Mouse (Mus musculus) thymus, adult 2 months (tissue): Measurements from ENCODE around the gene Nceh1. TPM values are rescaled to one million over a fixed set of nuclear protein-coding genes. Genes with fewer than 3 reads are reported as not detected.

Source experiments
- DNase-seq: peaks from one replicate; pipeline ENCODE4 v3.0.0; 2021
- H3K27ac ChIP-seq: fragments of 200-500 bp; 2 replicates; pipeline ENCODE4 v1.5.1; 2012; ENCODE audit warnings: low read length, control low read depth; ENCODE audit not compliant: control insufficient read depth, insufficient read depth
- H3K27me3 ChIP-seq: fragments of 200-500 bp; 2 replicates; pipeline ENCODE4 v1.6.1; 2012; ENCODE audit warnings: mild to moderate bottlenecking, low read length, moderate library complexity, mixed read lengths; ENCODE audit not compliant: control insufficient read depth, insufficient read depth
- H3K36me3 ChIP-seq: fragments of 200-500 bp; 2 replicates; pipeline ENCODE4 v1.6.1; 2012; ENCODE audit warnings: mild to moderate bottlenecking, low read length, moderate library complexity; ENCODE audit not compliant: control insufficient read depth, insufficient read depth
- H3K4me1 ChIP-seq: fragments of 200-500 bp; replicated peaks from 2 replicates; pipeline ENCODE4 v1.6.1; 2012; ENCODE audit warnings: low read length; ENCODE audit not compliant: control insufficient read depth, insufficient read depth
- H3K4me3 ChIP-seq: fragments of 200-500 bp; 2 replicates; pipeline ENCODE4 v1.5.1; 2012; ENCODE audit warnings: mild to moderate bottlenecking, low read length, control low read depth, moderate library complexity; ENCODE audit not compliant: control insufficient read depth, insufficient read depth
- CTCF ChIP-seq: fragments of 200-500 bp; IDR thresholded peaks from 2 replicates; pipeline ENCODE4 v1.5.1; 2012; ENCODE audit warnings: mild to moderate bottlenecking, control low read depth, low read length, moderate library complexity, borderline replicate concordance; ENCODE audit not compliant: control insufficient read depth, poor library complexity, insufficient read depth; ENCODE audit errors: extremely low read depth
- POLR2A ChIP-seq: fragments of 200-500 bp; IDR thresholded peaks from 2 replicates; pipeline ENCODE4 v1.6.1; 2012; ENCODE audit warnings: mild to moderate bottlenecking, low read length, control low read depth, moderate library complexity; ENCODE audit not compliant: control insufficient read depth, poor library complexity, insufficient read depth; ENCODE audit errors: extremely low read depth
- WGBS: fragments of 180-500 bp; shearing (Covaris S2); methylation state at CpG from one replicate; pipeline ENCODE4 v1.1.7; 2018; 5-methylcytosine and 5-hydroxymethylcytosine counted together
- polyA plus RNA-seq: library from polyadenylated mRNA; depleted of rRNA; stranded (reverse); fragments of >200 nt; gene quantifications from 2 replicates; pipeline ENCODE4 v1.2.3, GENCODE M21; 2012; rRNA removed

The Nceh1 gene
- polyA plus RNA-seq, 1 experiment: 40.5 TPM

GRCm38 (mm10) chr3:27330706-27331105 lies 147.9 kb downstream of the Nceh1 start:
- Histone ChIP-seq H3K4me1 (peaks cover 2% of the 10 kb centered on the region; the same call in 1 of the 2 replicates), H3K36me3 (peaks cover 8% of the 10 kb centered on the region), H3K27me3 (no peaks in the 10 kb centered on the region), H3K27ac (no peak overlapping the region), H3K4me3 (no peak overlapping the region)
- TF ChIP-seq CTCF (no peak), POLR2A (no peak)
- WGBS: 18% methylated on average over 5 of the region's 5 CpGs
- no peak for DNase-seq

Other genes with a start within 250 kb of the Nceh1 start
- 12.0 and 16.9 TPM in 2 replicates for gene Ect2, start 29.1 kb upstream of the Nceh1 start, polyA plus RNA-seq
- 6.3 and 7.1 TPM in 2 replicates for gene Tnfsf10, start 134.1 kb downstream of the Nceh1 start, polyA plus RNA-seq
- 0.05 and 0.13 TPM in 2 replicates for gene Ghsr, start 188.4 kb downstream of the Nceh1 start, polyA plus RNA-seq